Mouse (Mus musculus) spleen, postnatal 36 days (tissue): ENCODE results near the gene Rora.

Experiments used
- DNase-seq, 2 experiments: peaks; one replicate each; pipeline ENCODE4 v3.0.0; 2022; ENCODE audit warnings: low spot score in 2 of 2, mixed read lengths in 1 of 2

The Rora gene

DNA sequence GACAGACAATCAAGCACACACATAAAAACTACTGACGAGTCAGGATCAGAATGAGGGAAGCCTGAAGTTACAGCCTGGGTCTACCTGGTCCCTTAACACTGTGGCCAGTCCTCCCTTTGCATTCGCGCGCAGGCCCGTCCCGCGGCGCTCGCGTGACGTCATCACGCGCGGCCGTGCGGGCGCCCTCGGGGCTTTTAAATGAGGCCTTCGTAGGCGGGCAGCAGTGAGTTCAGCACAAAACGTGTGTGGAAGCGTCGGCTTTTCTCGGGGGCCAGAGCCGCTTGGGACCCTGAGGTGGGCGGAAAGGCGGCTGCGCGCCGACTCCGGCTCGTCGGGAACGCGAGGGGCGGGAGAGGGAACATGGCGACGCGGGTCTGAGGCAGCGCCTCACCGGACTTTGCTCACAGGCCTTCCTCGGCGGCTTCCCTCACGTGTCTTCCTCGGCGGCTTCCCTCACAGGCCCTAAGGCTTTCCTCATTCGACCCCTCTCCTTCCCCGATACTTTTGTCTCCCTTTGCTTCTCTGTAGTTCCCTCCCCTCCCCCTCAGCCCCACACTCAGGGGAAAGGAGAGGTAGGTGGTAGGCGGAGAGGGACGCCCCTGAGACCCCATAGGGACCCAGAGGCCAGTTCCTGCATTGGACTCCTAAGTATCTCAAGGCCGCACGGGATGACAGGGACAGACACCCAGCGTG, 744.3 kb downstream of the Rora start, which contains the start of gene Ice2:
Ice2 (plus strand) TSS at position 147 of the 693 bp plus-strand sequence.
- peak; percentile 69 to 77 for DNase-seq

DNA sequence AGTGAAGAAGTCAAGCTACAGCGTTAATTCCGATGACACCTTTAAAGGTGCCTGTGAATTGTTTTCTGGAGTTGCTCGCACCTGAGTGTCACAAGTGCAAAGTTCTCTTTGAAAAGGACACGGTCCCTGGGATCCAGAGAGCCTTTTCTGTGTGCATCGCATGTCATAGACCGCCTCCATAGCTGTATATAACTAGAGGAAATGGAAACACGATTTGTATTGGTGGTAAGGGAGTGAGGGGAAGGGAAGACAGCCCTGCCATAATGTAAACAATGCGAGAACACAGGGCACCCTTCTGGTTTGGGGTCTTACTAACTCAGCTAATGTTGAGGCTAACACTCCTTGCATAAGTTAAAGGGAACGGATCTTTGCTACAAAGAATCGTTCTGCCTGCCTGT, 744.9 kb downstream of the Rora start:
- DNase-seq, result no peak

DNA sequence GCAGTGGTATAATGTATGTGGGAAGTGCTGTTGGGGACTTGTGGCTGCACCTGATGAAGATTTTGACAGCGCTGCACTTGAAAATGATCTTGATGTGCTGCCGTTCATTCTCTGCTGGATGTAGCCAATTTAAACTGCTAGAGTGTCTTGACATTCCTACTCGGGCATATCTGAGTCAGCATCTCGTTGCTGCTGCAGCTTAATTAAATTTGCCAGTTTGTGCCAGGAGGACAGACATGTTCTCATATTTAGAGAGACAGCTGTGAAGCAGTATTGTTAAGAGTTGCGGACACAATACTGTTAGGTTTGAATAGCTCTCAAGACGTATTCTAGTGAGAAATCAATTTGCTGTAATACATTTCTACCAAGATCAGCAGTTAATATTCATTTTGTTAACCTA, 751.1 kb downstream of the Rora start:
- no peak for DNase-seq

DNA sequence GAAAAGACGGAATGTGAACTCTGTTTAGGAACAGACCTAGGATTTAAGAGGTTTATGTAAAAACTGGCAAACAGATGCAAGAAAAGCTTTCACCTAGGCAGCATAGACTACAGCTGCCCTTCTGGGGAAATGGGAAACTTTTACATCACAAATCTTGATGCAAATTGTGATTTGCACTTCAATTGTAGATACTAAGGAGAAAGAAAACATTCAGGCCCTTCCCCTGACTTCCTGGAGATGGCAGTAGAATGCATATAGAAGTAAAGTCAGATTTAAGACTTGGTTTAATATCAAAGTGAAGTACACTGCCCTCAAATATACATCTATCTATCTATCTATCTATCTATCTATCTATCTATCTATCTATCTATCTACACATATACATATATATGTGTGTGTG, 765.9 kb downstream of the Rora start:
- DNase-seq, result no peak

DNA sequence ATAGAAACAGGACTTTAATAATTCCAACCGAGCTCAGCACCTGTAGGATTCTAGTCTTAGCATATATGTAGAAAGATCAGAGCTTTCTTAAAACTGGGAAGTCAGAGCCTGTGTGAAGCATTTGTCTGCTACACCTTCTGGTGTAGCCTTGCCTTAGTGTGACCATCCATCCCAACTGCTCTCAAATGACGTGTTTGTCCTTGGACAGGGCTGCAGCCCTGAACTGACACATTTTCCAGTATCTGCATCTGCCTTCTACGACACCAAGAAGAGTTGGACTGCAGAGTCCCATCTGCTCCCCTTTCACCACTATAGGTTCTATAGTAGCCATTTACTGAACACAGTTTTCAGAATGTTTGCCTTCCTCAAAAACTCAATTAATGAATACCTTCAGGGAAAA, 776.9 kb downstream of the Rora start:
- DNase-seq, result no peak

DNA sequence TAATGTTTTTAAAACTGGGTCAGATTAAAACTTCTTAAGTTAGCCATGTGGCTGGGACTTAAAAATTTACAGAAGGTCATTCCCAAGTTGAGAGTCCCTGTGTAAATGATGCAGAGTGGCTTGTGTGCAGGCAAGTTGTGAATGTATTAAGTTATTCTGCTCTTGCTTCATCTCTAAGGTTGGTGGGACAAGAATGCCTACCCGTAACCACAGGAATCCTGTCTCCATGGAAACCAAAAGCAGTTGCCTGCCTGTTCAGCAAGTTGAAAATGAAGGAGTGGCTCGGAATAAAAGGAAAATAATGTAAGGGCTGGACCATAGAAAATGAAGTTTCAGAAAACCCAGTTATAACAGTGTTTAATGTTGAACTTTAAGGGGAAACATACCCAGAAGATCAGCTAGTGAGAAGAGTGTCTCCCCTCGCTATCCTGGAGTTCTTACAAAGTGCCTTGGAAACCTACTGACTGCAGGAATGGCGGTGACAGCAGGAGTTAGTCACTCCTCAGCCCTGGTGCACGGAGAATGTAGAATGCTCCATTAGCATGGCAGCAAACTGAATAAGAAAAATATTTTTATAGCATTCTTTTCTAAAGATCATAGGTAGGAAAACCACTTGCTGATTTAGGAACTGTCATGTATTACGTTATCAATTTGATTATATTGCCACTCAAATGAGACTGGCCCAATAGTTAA, 778.4 kb downstream of the Rora start:
- DNase-seq, result no peak

GRCm38 (mm10) chr9:69435194-69435593, 781.6 kb downstream of the Rora start:
- no peak for DNase-seq

GRCm38 (mm10) chr9:69435662-69436061, 782.1 kb downstream of the Rora start:
- no peak for DNase-seq
